Mouse (Mus musculus): ENCODE measurements at regions not wholly inside any gene's neighbourhood (a gene's known extent, or its start where the extent isn't known, plus 50 kb on each side); places are given as distances from the start of the nearest gene placed in this dataset.

DNA sequence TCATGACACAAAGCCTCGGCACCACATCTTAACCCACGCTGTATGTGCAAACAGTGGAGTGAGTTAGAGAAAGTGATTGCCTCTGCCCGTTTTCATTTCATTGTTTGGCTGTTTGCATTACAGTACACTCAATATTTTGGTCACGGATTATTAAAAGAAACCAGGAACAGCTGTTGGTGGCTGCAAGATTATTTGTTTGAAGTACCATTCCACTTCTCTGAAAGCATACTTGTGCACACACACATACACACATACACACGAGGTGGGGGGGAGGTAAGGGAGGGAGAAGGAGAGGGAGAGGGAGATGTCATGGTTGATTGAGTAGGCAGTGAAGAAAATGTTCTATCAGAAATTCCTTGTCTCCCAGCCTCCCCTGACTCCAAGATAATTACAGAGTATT lies 85.5 kb upstream of the Rnd3 start:
- TF ChIP-seq CTCF (IDR thresholded peaks at IDR 0.05; ENCODE audit: borderline replicate concordance, extremely low read depth, insufficient read depth, insufficient read length) = no peak
- no peak for TF ChIP-seq POLR2A (IDR thresholded peaks at IDR 0.05; ENCODE audit: borderline replicate concordance, extremely low read depth, insufficient read depth, insufficient read length, poor library complexity, severe bottlenecking)
